Mouse (Mus musculus) myocyte (in vitro differentiated cells): ENCODE data around the gene Gan. TPM values are rescaled to one million over a fixed set of nuclear protein-coding genes. Genes with fewer than 3 reads are reported as not detected.

Source experiments
- H3K27me3 ChIP-seq: one replicate; pipeline ENCODE4 v1.6.1; 2011; ENCODE audit not compliant: control insufficient read depth, insufficient read depth, insufficient read length
- H3K36me3 ChIP-seq: one replicate; pipeline ENCODE4 v1.6.1; 2011; ENCODE audit not compliant: control insufficient read depth, insufficient read depth
- H3K4me2 ChIP-seq: one replicate; pipeline ENCODE4 v1.6.1; 2011; ENCODE audit warnings: low read depth, control low read depth
- H3K4me3 ChIP-seq: one replicate; pipeline ENCODE4 v1.5.1; 2011; ENCODE audit warnings: mild to moderate bottlenecking, control low read depth, moderate library complexity
- H3K79me2 ChIP-seq: one replicate; pipeline ENCODE4 v1.6.1; 2011; ENCODE audit not compliant: control insufficient read depth, insufficient read depth
- H3ac ChIP-seq: one replicate; pipeline ENCODE4 v1.6.1; 2011; ENCODE audit not compliant: control insufficient read depth, insufficient read length
- CEBPB ChIP-seq: IDR thresholded peaks from 2 replicates; pipeline ENCODE4 v1.6.1; 2011; ENCODE audit warnings: mild to moderate bottlenecking, moderate library complexity; ENCODE audit not compliant: poor library complexity, insufficient read depth, severe bottlenecking
- E2F4 ChIP-seq: IDR thresholded peaks from one replicate; pipeline ENCODE4 v1.6.1; 2011; ENCODE audit warnings: mild to moderate bottlenecking, control low read depth, moderate library complexity; ENCODE audit not compliant: insufficient read depth
- MAX ChIP-seq: IDR thresholded peaks from one replicate; pipeline ENCODE4 v1.6.1; 2011; ENCODE audit warnings: low read depth, mild to moderate bottlenecking, control low read depth
- MYOD1 ChIP-seq, 3 experiments: IDR thresholded peaks; one replicate each; pipeline ENCODE4 v1.6.1; 2011; ENCODE audit warnings: control low read depth in 2 of 3, low read depth in 2 of 3, mild to moderate bottlenecking in 2 of 3, moderate library complexity in 1 of 3; ENCODE audit not compliant: insufficient read length in 2 of 3, control insufficient read depth in 1 of 3
- MYOG ChIP-seq, 3 experiments: IDR thresholded peaks; one replicate each; pipeline ENCODE4 v1.6.1; 2011; ENCODE audit warnings: control low read depth in 2 of 3, low read depth in 2 of 3, mild to moderate bottlenecking in 2 of 3; ENCODE audit not compliant: insufficient read length in 2 of 3, control insufficient read depth in 1 of 3, insufficient read depth in 1 of 3
- POLR2A ChIP-seq: IDR thresholded peaks from one replicate; pipeline ENCODE4 v1.6.1; 2011; ENCODE audit warnings: low read depth, mild to moderate bottlenecking, control low read depth, moderate library complexity; ENCODE audit not compliant: insufficient read length
- POLR2AphosphoS2 ChIP-seq: IDR thresholded peaks from one replicate; pipeline ENCODE4 v1.6.1; 2011; ENCODE audit warnings: low read depth, control low read depth; ENCODE audit not compliant: insufficient read length
- REST ChIP-seq: IDR thresholded peaks from one replicate; pipeline ENCODE4 v1.6.1; 2011; ENCODE audit warnings: mild to moderate bottlenecking, control low read depth, moderate library complexity; ENCODE audit not compliant: insufficient read depth, insufficient read length
- SRF ChIP-seq: IDR thresholded peaks from one replicate; pipeline ENCODE4 v1.6.1; 2011; ENCODE audit warnings: low read depth; ENCODE audit not compliant: control insufficient read depth, insufficient read length
- TCF12 ChIP-seq: IDR thresholded peaks from one replicate; pipeline ENCODE4 v1.6.1; 2011; ENCODE audit warnings: mild to moderate bottlenecking, control low read depth; ENCODE audit not compliant: poor library complexity, insufficient read depth, severe bottlenecking
- TCF3 ChIP-seq: IDR thresholded peaks from one replicate; pipeline ENCODE4 v1.6.1; 2011; ENCODE audit warnings: low read depth, control low read depth; ENCODE audit not compliant: insufficient read length
- USF1 ChIP-seq: IDR thresholded peaks from one replicate; pipeline ENCODE4 v1.6.1; 2011; ENCODE audit warnings: low read depth, mild to moderate bottlenecking, control low read depth, moderate library complexity
- polyA plus RNA-seq: library from polyadenylated mRNA; unstranded; fragments of >200 nt; fragmentation: generic; extraction: Trizol; gene quantifications from one replicate; pipeline ENCODE4 v1.2.1, GENCODE M21; 2012; ENCODE audit warnings: missing spikeins

The Gan gene
- polyA plus RNA-seq, 1 experiment, result 3.7 TPM

DNA sequence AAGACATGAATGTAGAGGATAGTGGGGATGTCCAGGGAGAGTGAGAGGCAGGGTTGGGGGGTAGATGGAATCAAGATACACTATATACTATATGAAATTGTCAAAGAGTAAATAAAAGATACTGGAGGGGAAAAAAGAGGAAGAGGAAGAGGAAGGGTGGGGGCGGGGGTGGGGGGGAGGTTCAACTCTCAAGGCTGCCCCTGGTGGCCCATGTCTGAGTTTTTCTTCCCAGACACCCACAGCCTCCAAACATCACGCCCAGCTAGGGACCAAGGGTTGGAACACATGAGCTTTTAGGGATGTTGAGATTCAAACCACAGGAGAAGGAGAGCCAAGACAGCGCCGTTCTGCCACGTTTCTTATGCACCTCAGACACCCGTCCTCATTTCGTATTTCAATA is 75.3 kb downstream of the Gan start:
- TF ChIP-seq POLR2A, result no peak
- no peak for TF ChIP-seq USF1
- TF ChIP-seq SRF, result no peak
- no peak for TF ChIP-seq TCF12
- no peak for TF ChIP-seq MYOG (IDR thresholded peaks at IDR 0.05; ENCODE audit: control insufficient read depth in 1 of 3, insufficient read depth in 1 of 3, insufficient read length in 2 of 3, low read depth in 2 of 3)
- TF ChIP-seq REST, result no peak
- TF ChIP-seq TCF3, result no peak
- no peak for TF ChIP-seq E2F4
- no peak for TF ChIP-seq MYOD1 (IDR thresholded peaks at IDR 0.05; ENCODE audit: control insufficient read depth in 1 of 3, insufficient read length in 2 of 3, low read depth in 2 of 3)
- TF ChIP-seq MAX, result no peak
- no peak for TF ChIP-seq POLR2AphosphoS2
- no peak for TF ChIP-seq CEBPB
- H3K36me3 ChIP-seq, result no peaks in the 10 kb centered on the region

DNA sequence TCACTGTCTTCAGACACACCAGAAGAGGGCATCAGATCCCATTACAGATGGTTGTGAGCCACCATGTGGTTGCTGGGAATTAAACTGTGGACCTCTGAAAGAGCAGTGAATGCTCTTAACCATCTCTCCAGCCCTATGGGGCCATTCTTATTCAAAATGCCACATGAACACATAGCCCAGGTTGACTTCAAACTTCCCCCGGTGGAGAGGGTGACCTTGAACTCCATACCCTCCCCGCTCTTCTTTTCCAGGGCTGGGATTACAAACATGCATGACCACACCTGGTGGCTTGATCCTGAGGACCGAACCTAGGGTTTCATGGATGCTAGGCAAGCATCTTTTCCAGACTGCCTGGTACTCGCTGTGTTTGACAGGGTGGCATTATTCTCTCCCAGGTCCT is 78.6 kb downstream of the Gan start:
- H3K36me3 ChIP-seq, result no peaks in the 10 kb centered on the region
- H3K4me2 ChIP-seq, result no peak overlapping the region
- TF ChIP-seq TCF12, result no peak
- no peak for TF ChIP-seq MAX
- TF ChIP-seq TCF3, result no peak
- TF ChIP-seq CEBPB, result no peak
- TF ChIP-seq MYOG (IDR thresholded peaks at IDR 0.05; ENCODE audit: control insufficient read depth in 1 of 3, insufficient read depth in 1 of 3, insufficient read length in 2 of 3, low read depth in 2 of 3), result no peak
- TF ChIP-seq POLR2A, result no peak
- no peak for TF ChIP-seq USF1
- TF ChIP-seq REST, result no peak
- no peak for TF ChIP-seq POLR2AphosphoS2
- TF ChIP-seq E2F4, result no peak
- TF ChIP-seq SRF, result no peak
- no peak for TF ChIP-seq MYOD1 (IDR thresholded peaks at IDR 0.05; ENCODE audit: control insufficient read depth in 1 of 3, insufficient read length in 2 of 3, low read depth in 2 of 3)
- no peak overlapping the region for H3ac ChIP-seq
- no peaks in the 10 kb centered on the region for H3K27me3 ChIP-seq
- no peaks in the 10 kb centered on the region for H3K79me2 ChIP-seq
- no peak overlapping the region for H3K4me3 ChIP-seq

More for the DNA sequence above, 75.3 kb downstream of the Gan start:
- no peak overlapping the region for H3K4me3 ChIP-seq
- no peaks in the 10 kb centered on the region for H3K27me3 ChIP-seq
- no peak overlapping the region for H3K4me2 ChIP-seq
- H3K79me2 ChIP-seq, result no peaks in the 10 kb centered on the region
- H3ac ChIP-seq, result no peak overlapping the region

DNA sequence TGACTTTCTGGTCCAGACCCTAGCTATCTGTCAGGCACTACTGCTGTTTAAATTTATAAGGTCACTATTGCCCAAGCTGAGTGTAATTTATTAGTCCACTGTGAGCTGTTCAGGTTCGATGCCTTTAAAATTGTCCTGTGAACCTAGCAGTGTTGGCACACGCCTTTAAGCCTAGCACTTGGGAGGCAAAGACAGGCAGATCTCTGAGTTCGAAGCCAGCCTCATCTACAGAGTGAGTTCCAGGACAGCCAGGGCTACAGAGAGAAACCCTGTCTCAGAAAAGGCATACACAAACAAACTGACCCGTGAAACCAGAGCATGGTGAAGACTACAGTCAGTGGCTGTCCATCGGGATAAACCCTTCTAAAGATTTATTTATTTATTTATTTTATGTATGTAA is 82.4 kb downstream of the Gan start:
- H3K4me3 ChIP-seq, result no peak overlapping the region
- H3K27me3 ChIP-seq, result no peaks in the 10 kb centered on the region
- H3K4me2 ChIP-seq, result no peak overlapping the region
- no peaks in the 10 kb centered on the region for H3K36me3 ChIP-seq
- TF ChIP-seq SRF (no peak), MYOG (IDR thresholded peaks at IDR 0.05; ENCODE audit: control insufficient read depth in 1 of 3, insufficient read depth in 1 of 3, insufficient read length in 2 of 3, low read depth in 2 of 3) (no peak), MAX (no peak), TCF3 (no peak), REST (no peak), POLR2A (no peak), USF1 (no peak), MYOD1 (IDR thresholded peaks at IDR 0.05; ENCODE audit: control insufficient read depth in 1 of 3, insufficient read length in 2 of 3, low read depth in 2 of 3) (no peak), POLR2AphosphoS2 (no peak), TCF12 (no peak), CEBPB (no peak), E2F4 (no peak)
- H3K79me2 ChIP-seq, result no peaks in the 10 kb centered on the region
- no peak overlapping the region for H3ac ChIP-seq

DNA sequence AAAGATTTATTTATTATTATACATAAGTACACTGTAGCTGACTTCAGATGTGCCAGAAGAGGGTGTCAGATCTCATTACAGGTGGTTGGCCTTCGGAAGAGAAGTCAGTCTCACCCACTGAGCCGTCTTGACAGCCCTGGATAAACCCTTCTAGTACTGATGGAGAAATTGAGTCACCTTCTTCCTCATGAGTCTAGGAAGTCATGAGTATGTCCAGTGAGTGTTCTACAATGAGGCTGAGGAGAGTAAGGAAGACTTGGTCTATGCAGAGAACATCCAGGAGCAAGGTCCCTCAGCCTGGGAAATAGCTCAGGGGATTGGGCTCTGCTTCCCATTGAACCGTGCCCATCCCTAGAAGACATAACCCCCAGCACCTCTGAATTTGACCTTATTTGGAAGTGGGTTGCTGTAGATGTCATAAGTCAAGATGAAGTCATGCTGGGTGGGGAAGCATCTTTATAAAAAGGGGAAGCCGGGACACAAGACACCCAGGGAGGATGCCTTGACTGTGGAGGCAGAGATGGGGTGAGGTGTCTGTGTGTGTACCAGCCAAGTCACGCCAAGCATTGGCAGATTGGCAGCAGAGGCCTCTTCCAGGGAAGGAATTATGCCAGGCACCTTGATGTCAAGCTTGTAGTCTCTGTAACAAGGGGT is 83.0 kb downstream of the Gan start:
- H3K27me3 ChIP-seq, result no peaks in the 10 kb centered on the region
- no peak overlapping the region for H3ac ChIP-seq
- no peaks in the 10 kb centered on the region for H3K79me2 ChIP-seq
- H3K4me3 ChIP-seq, result no peak overlapping the region
- TF ChIP-seq MAX (no peak), TCF12 (no peak), SRF (no peak), REST (no peak), E2F4 (no peak), USF1 (no peak), POLR2AphosphoS2 (no peak), POLR2A (no peak), MYOG (IDR thresholded peaks at IDR 0.05; ENCODE audit: control insufficient read depth in 1 of 3, insufficient read depth in 1 of 3, insufficient read length in 2 of 3, low read depth in 2 of 3) (no peak), CEBPB (no peak), MYOD1 (IDR thresholded peaks at IDR 0.05; ENCODE audit: control insufficient read depth in 1 of 3, insufficient read length in 2 of 3, low read depth in 2 of 3) (no peak), TCF3 (no peak)
- H3K36me3 ChIP-seq, result no peaks in the 10 kb centered on the region
- no peak overlapping the region for H3K4me2 ChIP-seq

DNA sequence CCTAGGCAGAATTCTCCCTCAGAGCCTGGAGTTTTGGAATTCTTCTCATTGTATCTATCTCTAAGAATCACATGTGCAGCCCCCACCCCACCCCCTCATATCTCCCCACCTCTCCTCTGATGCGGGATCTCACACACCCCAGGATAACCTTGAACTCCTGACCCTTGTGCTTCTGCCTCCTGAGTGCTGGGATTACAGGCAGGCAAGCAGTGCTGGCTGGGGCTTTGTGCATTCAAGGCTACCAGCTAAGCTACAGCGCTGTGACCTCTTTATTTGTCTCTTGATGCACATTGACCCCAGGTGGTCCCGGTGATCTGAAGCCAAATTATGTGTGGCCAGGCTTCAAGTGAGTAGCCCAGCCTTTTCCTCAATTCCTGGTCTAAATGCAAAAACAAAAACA is 83.9 kb downstream of the Gan start:
- Histone ChIP-seq H3K79me2 (no peaks in the 10 kb centered on the region), H3K27me3 (no peaks in the 10 kb centered on the region), H3ac (no peak overlapping the region), H3K4me3 (no peak overlapping the region), H3K4me2 (no peak overlapping the region), H3K36me3 (no peaks in the 10 kb centered on the region)
- TF ChIP-seq REST (no peak), TCF3 (no peak), MAX (no peak), SRF (no peak), USF1 (no peak), POLR2AphosphoS2 (no peak), TCF12 (no peak), POLR2A (no peak), CEBPB (no peak), MYOG (IDR thresholded peaks at IDR 0.05; ENCODE audit: control insufficient read depth in 1 of 3, insufficient read depth in 1 of 3, insufficient read length in 2 of 3, low read depth in 2 of 3) (no peak), MYOD1 (IDR thresholded peaks at IDR 0.05; ENCODE audit: control insufficient read depth in 1 of 3, insufficient read length in 2 of 3, low read depth in 2 of 3) (no peak), E2F4 (no peak)
